Mouse (Mus musculus): ENCODE data around the gene Sh2d3c.
A peak's percentile ranks its signal among the peaks of the same experiment; 100 is the strongest.

DNA sequence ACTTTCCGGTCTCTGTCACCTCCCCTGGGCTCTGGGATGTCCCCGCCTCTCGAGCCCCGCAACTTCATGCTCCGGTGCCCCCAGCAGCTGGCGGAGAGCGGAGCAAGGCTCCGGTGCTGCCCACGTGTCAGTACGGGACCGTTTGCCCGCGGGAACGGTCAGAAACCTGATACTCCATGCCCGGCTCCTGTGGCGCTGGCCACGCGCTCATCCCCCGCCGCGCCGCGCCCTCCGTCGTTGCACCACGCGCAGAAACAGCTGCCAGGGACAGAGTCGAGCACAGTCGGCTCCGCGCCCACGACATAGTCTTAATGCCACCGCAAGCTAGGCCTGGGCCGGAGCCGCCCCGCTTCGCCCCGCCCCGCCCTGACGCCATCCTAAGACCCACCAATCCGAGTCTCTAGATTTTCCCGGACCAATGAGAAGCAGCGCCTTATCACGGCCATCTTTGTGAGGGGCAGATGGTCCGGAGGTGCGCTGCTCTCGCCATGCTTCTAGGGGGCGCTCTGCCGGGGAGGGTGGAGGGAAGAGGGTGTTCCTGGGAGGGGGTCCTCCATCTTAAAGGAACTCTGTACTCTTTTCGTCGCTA, 26.9 kb upstream of the Sh2d3c start:
- peak; percentile 87 for TF ChIP-seq CTCF (IDR thresholded peaks at IDR 0.05; ENCODE audit: control insufficient read depth, insufficient read depth, insufficient replicate concordance, low read depth, low read length)
- peak; percentile 84 for TF ChIP-seq POLR2A (IDR thresholded peaks at IDR 0.05; ENCODE audit: control insufficient read depth, low read depth, low read length)
